8 mouse cellular contexts compared by ENCODE assay signal in genomic region chr4:129144401-129145367, GRCm38 (mm10). TPM values are rescaled to one million over a fixed set of nuclear protein-coding genes. Genes with fewer than 3 reads are reported as not detected.
DNase-seq lines count a peak whose midpoint lies in the region; ATAC-seq and TF ChIP-seq lines count a peak whose summit lies in the region.
"Had no signal": no experiment of that assay in that cellular context is flagged by ENCODE, and none has a peak within 500 bp of the region (broad histone marks: within the 10 kb centered on the region; RNA-seq: fewer than 3 reads in every experiment).

No protein-coding gene starts in this region.

- ATAC-seq in hindbrain, postnatal 0 days, result peak; percentile 75
- ATAC-seq in midbrain, embryonic 16.5 days, result peak; percentile 59

- peak overlapping the region; percentile 9 for H3K4me2 ChIP-seq in hindbrain, postnatal 0 days (ENCODE audit: low read depth, low read length)
- no peak overlapping the region for H3K4me2 ChIP-seq in midbrain, embryonic 16.5 days (ENCODE audit: low read length)

- H3K36me3 ChIP-seq in hindbrain, postnatal 0 days (ENCODE audit: insufficient read depth, low read length), result peaks cover 2% of the 10 kb centered on the region; the same call in 1 of the 2 replicates
- no peaks in the 10 kb centered on the region for H3K36me3 ChIP-seq in midbrain, embryonic 16.5 days (ENCODE audit: control insufficient read depth, insufficient read depth, low read length)

- peak; percentile 98 for DNase-seq in brain, adult 2 months (ENCODE audit: low read depth, low spot score)
- DNase-seq in cerebellum, adult 9-11 months, result peak; percentile 94
- peak; percentile 83 for DNase-seq in hindbrain, postnatal 0 days (ENCODE audit: low spot score)
- no peak for DNase-seq in kidney, postnatal 14 days
- no peak for DNase-seq in thymus, adult 18-20 months
- no peak for DNase-seq in kidney, postnatal 36 days

- no peak overlapping the region for H3K4me3 ChIP-seq in hindbrain, postnatal 0 days (ENCODE audit: low read length)
- H3K4me3 ChIP-seq in midbrain, embryonic 16.5 days (ENCODE audit: low read depth, low read length), result no peak overlapping the region

- no peaks in the 10 kb centered on the region for H3K27me3 ChIP-seq in hindbrain, postnatal 0 days (ENCODE audit: insufficient read depth, low read length)
- no peaks in the 10 kb centered on the region for H3K27me3 ChIP-seq in midbrain, embryonic 16.5 days (ENCODE audit: control insufficient read depth, insufficient read depth, low read depth, low read length)

- 28% methylated on average over 16 of the region's 16 CpGs for WGBS in hindbrain, postnatal 0 days
- 48% methylated on average over 16 of the region's 16 CpGs for WGBS in midbrain, embryonic 16.5 days

- H3K4me1 ChIP-seq in hindbrain, postnatal 0 days (ENCODE audit: insufficient read depth, low read length), result peaks cover 38% of the 10 kb centered on the region
- peaks cover 21% of the 10 kb centered on the region for H3K4me1 ChIP-seq in midbrain, embryonic 16.5 days (ENCODE audit: control insufficient read depth, insufficient read depth, low read length)

- no peak overlapping the region for H3K9ac ChIP-seq in hindbrain, postnatal 0 days (replicated peaks; ENCODE audit: low read length)
- H3K9ac ChIP-seq in midbrain, embryonic 16.5 days (ENCODE audit: low read depth, low read length), result no peak overlapping the region

- H3K9me3 ChIP-seq in hindbrain, postnatal 0 days (ENCODE audit: low read length), result no peaks in the 10 kb centered on the region
- H3K9me3 ChIP-seq in midbrain, embryonic 16.5 days (replicated peaks; ENCODE audit: control insufficient read depth, low read length, poor library complexity, severe bottlenecking), result no peaks in the 10 kb centered on the region

- peak overlapping the region; percentile 82 for H3K27ac ChIP-seq in hindbrain, postnatal 0 days
- peak overlapping the region; percentile 73 for H3K27ac ChIP-seq in midbrain, embryonic 16.5 days (ENCODE audit: low read length)

- no peak for TF ChIP-seq CTCF in hindbrain, postnatal 0 days (IDR thresholded peaks at IDR 0.05; ENCODE audit: low read depth)

RNA-seq across cellular contexts. Expression of gene Fndc5, which starts 7.9 kb away (rescaled TPM):
- 33.5 and 38.4 TPM in 2 replicates for total RNA-seq in hindbrain, postnatal 0 days (2014; rRNA removed)
- polyA plus RNA-seq in hindbrain, postnatal 0 days (2015; fragmentation: Nextera tagmentation; extraction: Ambion mirVana), result 19.6 and 20.1 TPM in 2 replicates
- 5.9 and 6.2 TPM in 2 replicates for polyA plus RNA-seq in midbrain, embryonic 16.5 days (2015; fragmentation: Nextera tagmentation; extraction: Ambion mirVana)

RNA-seq across cellular contexts. Expression of gene Hpca, which starts 22.8 kb away (rescaled TPM):
- total RNA-seq in hindbrain, postnatal 0 days (2014; rRNA removed), result 270 and 290 TPM in 2 replicates
- polyA plus RNA-seq in hindbrain, postnatal 0 days (2015; fragmentation: Nextera tagmentation; extraction: Ambion mirVana), result 179 and 202 TPM in 2 replicates
- 85.5 and 130 TPM in 2 replicates for polyA plus RNA-seq in midbrain, embryonic 16.5 days (2015; fragmentation: Nextera tagmentation; extraction: Ambion mirVana)

RNA-seq across cellular contexts. Expression of gene Tmem54, which starts 39.3 kb away (rescaled TPM):
- total RNA-seq in hindbrain, postnatal 0 days (2014; rRNA removed), result not detected in 2 replicates
- 0.19 and 0.39 TPM in 2 replicates for polyA plus RNA-seq in hindbrain, postnatal 0 days (2015; fragmentation: Nextera tagmentation; extraction: Ambion mirVana)
- not detected in 2 replicates for polyA plus RNA-seq in midbrain, embryonic 16.5 days (2015; fragmentation: Nextera tagmentation; extraction: Ambion mirVana)
- total RNA-seq: liver, adult 2 months had no signal

RNA-seq across cellular contexts. Expression of gene S100pbp, which starts 44.8 kb away (rescaled TPM):
- total RNA-seq in hindbrain, postnatal 0 days (2014; rRNA removed), result 35.9 and 36.8 TPM in 2 replicates
- 16.2 and 16.9 TPM in 2 replicates for polyA plus RNA-seq in hindbrain, postnatal 0 days (2015; fragmentation: Nextera tagmentation; extraction: Ambion mirVana)
- polyA plus RNA-seq in midbrain, embryonic 16.5 days (2015; fragmentation: Nextera tagmentation; extraction: Ambion mirVana), result 27.0 and 28.0 TPM in 2 replicates

RNA-seq across cellular contexts. Expression of gene Yars, which starts 44.9 kb away (rescaled TPM):
- total RNA-seq in hindbrain, postnatal 0 days (2014; rRNA removed), result 56.0 and 79.6 TPM in 2 replicates
- 101 and 102 TPM in 2 replicates for polyA plus RNA-seq in hindbrain, postnatal 0 days (2015; fragmentation: Nextera tagmentation; extraction: Ambion mirVana)
- 111 and 116 TPM in 2 replicates for polyA plus RNA-seq in midbrain, embryonic 16.5 days (2015; fragmentation: Nextera tagmentation; extraction: Ambion mirVana)

Comparison
In these comparisons a context has a peak if more than half of its experiments do, and no peak if none do; other contexts are left out.
1. DNase-seq: peak in brain, adult 2 months (single experiment), cerebellum, adult 9-11 months (single experiment) and hindbrain, postnatal 0 days (single experiment); none in kidney, postnatal 14 days (single experiment), thymus, adult 18-20 months (0 of 2) and kidney, postnatal 36 days (0 of 2).